Mouse (Mus musculus): ENCODE data around the gene Tmem47. TPM values are rescaled to one million over a fixed set of nuclear protein-coding genes. Genes with fewer than 3 reads are reported as not detected.

Tmem47 gene
- polyA plus RNA-seq (2012; ENCODE audit: low replicate concordance) = 0.30 TPM in 1 of 2 replicates, not detected in the other

GRCm38 (mm10) chrX:81070210-81070803 is at the start of gene Tmem47:
TSS of gene Tmem47 (plus strand) at chrX:81070698.

Measured in hematopoietic multipotent progenitor cell, adult 10-12 weeks (in vitro differentiated cells).